Mouse (Mus musculus) lung, postnatal 0 days (tissue): Measurements from ENCODE around the gene Ctnna3.

Experiments used
- CTCF ChIP-seq: IDR thresholded peaks from 2 replicates; pipeline ENCODE4 v1.5.1; 2016; ENCODE audit warnings: antibody characterized with exemption, mild to moderate bottlenecking
- EP300 ChIP-seq: IDR thresholded peaks from 2 replicates; pipeline ENCODE4 v1.6.1; 2016; ENCODE audit warnings: antibody characterized with exemption, mild to moderate bottlenecking, control low read depth

DNA sequence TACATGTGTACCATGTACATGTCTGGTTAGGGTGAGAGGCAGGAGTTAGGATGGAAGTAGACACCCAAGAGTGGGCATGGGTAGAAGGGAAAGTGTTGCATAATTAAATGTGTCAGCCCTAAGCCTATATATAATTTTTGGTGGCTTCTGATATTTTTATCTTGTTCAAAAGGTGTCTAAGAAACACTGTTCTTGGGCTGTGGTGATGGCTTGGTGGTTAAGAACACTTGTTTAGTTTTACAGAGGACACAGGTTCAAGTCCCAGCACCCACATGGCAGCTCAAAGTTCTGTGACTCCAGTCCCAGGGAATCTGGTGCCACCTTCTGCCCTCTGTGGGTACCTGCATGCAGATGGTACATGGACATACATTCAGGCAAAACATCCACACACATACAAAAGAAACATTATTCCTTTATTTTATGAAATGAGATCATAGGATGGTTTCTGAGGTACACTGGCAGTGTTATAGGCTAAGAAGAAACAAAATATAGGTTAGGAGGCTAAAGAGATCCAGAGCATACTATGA lies 8.9 kb downstream of the Ctnna3 start:
- TF ChIP-seq CTCF (0 out of 2 replicates have a peak, but pooled peaks have one; percentile 10), EP300 (no peak)
